Mouse (Mus musculus) brown adipose tissue, adult 24 weeks (tissue): ENCODE measurements around the gene Fbxo47. TPM values are rescaled to one million over a fixed set of nuclear protein-coding genes. Genes with fewer than 3 reads are reported as not detected.

Experiments
- H3K27ac ChIP-seq: fragments of 200-500 bp; replicated peaks from 2 replicates; pipeline ENCODE4 v1.5.1; 2012; ENCODE audit warnings: low read depth, mild to moderate bottlenecking, low read length
- H3K4me1 ChIP-seq: fragments of 200-500 bp; 2 replicates; pipeline ENCODE4 v1.6.1; 2012; ENCODE audit warnings: low read length, mixed read lengths; ENCODE audit not compliant: control insufficient read depth, insufficient read depth, insufficient read length
- H3K4me3 ChIP-seq: fragments of 200-500 bp; 2 replicates; pipeline ENCODE4 v1.5.1; 2012; ENCODE audit warnings: low read depth, mild to moderate bottlenecking, low read length, moderate library complexity; ENCODE audit not compliant: insufficient read depth
- polyA plus RNA-seq: library from polyadenylated mRNA; stranded (reverse); fragments of >200 nt; gene quantifications from 2 replicates; pipeline ENCODE4 v1.2.4, GENCODE M21; 2012; ENCODE audit not compliant: missing spikeins, insufficient read depth, insufficient read length

Fbxo47 gene
- polyA plus RNA-seq, 1 experiment, result 1.3 TPM

GRCm38 (mm10) chr11:97817379-97817778 lies 66.6 kb downstream of the Fbxo47 start:
- Histone ChIP-seq H3K4me3 (no peak overlapping the region), H3K27ac (peak overlapping the region; percentile 83), H3K4me1 (peaks cover 81% of the 10 kb centered on the region)

- peak overlapping the region; percentile 83 for H3K27ac ChIP-seq
- no peak overlapping the region for H3K4me3 ChIP-seq
- H3K4me1 ChIP-seq, result peaks cover 82% of the 10 kb centered on the region
These were observed 67.0 kb downstream of the Fbxo47 start for GRCm38 (mm10) chr11:97816916-97817315.

DNA sequence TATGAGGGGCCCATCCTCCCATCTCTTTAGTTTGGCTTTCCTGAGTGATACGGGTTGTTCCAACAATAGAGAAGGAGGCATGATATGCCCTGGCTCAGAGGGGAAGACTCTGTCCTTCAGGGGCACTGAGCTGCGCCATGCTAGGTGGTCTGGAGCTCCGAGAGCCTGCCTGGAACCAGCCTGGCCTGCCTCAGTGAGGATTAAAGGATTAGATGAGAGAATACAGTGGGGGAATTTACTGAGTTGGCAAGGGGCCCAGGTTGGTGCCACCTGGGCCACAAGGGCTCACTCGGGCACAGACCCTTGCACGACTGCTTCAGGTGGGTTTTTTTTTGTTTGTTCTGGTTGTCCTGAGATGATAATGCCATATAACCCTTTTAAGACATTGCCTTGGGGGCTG lies 67.8 kb downstream of the Fbxo47 start:
- peaks cover 81% of the 10 kb centered on the region for H3K4me1 ChIP-seq
- no peak overlapping the region for H3K4me3 ChIP-seq
- H3K27ac ChIP-seq, result peak overlapping the region; percentile 83

GRCm38 (mm10) chr11:97815736-97816135 lies 68.2 kb downstream of the Fbxo47 start:
- H3K4me1 ChIP-seq, result peaks cover 81% of the 10 kb centered on the region
- peak overlapping the region; percentile 83 for H3K27ac ChIP-seq
- no peak overlapping the region for H3K4me3 ChIP-seq

DNA sequence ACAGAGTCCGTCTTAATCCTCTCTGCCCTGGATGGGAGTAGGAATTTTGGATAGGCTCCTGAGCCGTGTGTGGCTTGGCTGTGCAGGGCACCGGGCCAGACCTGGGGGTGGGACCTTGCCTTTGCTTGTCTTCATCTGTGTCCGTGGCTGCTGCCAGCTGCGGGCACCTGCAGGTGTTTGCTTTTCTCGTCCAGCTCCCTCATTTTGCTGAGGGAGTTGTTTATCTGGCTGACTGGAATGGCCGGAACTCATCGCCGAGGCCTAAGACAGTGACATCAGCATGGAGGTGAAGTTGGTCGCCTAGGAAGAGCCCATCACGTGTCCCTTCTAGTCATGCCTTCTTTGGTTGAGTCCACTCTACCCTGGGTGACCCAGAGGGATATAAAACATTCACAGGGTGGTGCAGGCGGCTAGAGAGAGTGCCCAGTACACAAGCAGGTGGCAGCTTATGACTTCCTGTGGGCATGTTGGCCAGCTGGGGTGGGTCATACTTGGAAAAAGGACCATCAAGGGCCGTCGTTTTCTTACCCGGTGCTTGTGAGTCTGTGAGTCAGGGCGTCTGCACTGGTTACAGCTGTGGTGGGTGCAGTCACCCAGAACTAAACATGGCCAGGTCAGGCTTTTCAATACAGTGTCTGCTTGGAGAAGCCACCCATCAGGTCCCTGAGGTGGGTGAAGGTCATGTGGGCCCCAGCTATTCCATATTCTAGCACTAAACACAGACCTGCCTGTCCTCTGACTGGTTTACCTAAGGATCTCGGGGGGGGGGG lies 70.0 kb downstream of the Fbxo47 start:
- Histone ChIP-seq H3K4me3 (no peak overlapping the region), H3K4me1 (peaks cover 90% of the 10 kb centered on the region), H3K27ac (no peak overlapping the region; the same call in 1 of the 2 replicates)

- Histone ChIP-seq H3K27ac (0 out of 2 replicates have a peak overlapping the region, but pooled peaks have one; percentile 1), H3K4me3 (no peak overlapping the region), H3K4me1 (peaks cover 90% of the 10 kb centered on the region)
These were observed 70.9 kb downstream of the Fbxo47 start for GRCm38 (mm10) chr11:97813085-97813484.

DNA sequence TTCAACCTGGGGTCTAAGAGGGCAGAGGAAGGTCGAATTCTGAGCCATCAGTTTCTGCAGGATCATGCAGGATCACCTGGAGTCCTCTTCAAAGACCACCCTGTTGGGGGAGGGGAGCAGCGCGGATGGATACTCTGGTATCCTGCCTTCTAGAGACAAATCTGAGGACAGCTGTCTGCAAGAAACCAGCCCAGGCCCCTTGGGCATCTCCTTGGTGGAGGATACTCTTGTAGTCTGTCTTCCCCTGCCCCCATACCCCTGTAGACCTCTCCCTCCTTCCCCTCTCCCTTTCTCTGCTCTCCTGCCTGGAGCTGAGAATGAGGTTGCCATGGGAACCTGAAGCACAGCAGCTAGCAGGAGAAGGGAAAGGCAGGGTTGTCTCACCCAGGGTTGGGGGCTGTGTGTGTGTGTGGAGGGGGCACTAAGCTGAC lies 71.4 kb downstream of the Fbxo47 start:
- H3K4me1 ChIP-seq, result peaks cover 88% of the 10 kb centered on the region
- H3K27ac ChIP-seq, result no peak overlapping the region
- H3K4me3 ChIP-seq, result no peak overlapping the region

- Histone ChIP-seq H3K27ac (peak overlapping the region; percentile 16; the same call in 1 of the 2 replicates), H3K4me1 (peaks cover 87% of the 10 kb centered on the region), H3K4me3 (no peak overlapping the region)
These were observed 72.2 kb downstream of the Fbxo47 start for GRCm38 (mm10) chr11:97811569-97812362.

DNA sequence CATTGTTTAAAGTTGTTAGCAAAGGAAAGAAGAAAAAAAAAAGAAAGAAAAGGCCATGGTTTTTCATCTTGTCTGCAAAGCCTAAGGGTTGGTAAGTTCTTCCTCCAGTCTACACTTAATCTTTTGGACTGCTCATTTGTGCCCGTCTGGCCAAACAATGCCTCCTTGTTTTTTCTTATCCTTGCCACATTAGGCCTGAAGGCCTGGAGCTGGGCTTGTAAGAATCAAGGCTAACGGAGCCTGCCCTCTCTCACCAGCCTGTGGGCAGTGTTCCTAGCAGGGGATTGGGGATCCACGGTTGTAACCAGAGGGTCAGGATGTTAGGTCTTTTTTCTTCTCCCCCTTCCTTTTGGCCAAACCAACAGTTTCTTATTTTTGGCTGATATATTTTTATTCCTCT lies 73.0 kb downstream of the Fbxo47 start:
- no peak overlapping the region for H3K4me3 ChIP-seq
- peaks cover 87% of the 10 kb centered on the region for H3K4me1 ChIP-seq
- peak overlapping the region; percentile 39; the same call in 1 of the 2 replicates for H3K27ac ChIP-seq

- Histone ChIP-seq H3K27ac (peak overlapping the region; percentile 39), H3K4me1 (peaks cover 87% of the 10 kb centered on the region), H3K4me3 (no peak overlapping the region)
These were observed 73.6 kb downstream of the Fbxo47 start for GRCm38 (mm10) chr11:97810356-97810755.

GRCm38 (mm10) chr11:97809235-97810121 lies 74.5 kb downstream of the Fbxo47 start:
- Histone ChIP-seq H3K4me1 (peaks cover 85% of the 10 kb centered on the region), H3K27ac (peak overlapping the region; percentile 86), H3K4me3 (no peak overlapping the region)

GRCm38 (mm10) chr11:97808621-97809234 lies 75.2 kb downstream of the Fbxo47 start:
- Histone ChIP-seq H3K27ac (peak overlapping the region; percentile 86), H3K4me3 (peak overlapping the region; percentile 6; the same call in 1 of the 2 replicates), H3K4me1 (peaks cover 82% of the 10 kb centered on the region)

GRCm38 (mm10) chr11:97808093-97808492 lies 75.9 kb downstream of the Fbxo47 start:
- Histone ChIP-seq H3K4me1 (peaks cover 76% of the 10 kb centered on the region), H3K27ac (peak overlapping the region; percentile 91), H3K4me3 (peak overlapping the region; percentile 6; the same call in 1 of the 2 replicates)

- H3K4me3 ChIP-seq, result no peak overlapping the region
- H3K4me1 ChIP-seq, result peaks cover 71% of the 10 kb centered on the region
- H3K27ac ChIP-seq, result peak overlapping the region; percentile 91
These were observed 76.3 kb downstream of the Fbxo47 start for GRCm38 (mm10) chr11:97807626-97808025.
